In genomic region chr8:70667071-70667470, GRCm38 (mm10) we compare ENCODE assay signal across 9 mouse cellular contexts. TPM values are rescaled to one million over a fixed set of nuclear protein-coding genes. Genes with fewer than 3 reads are reported as not detected.
DNase-seq lines count a peak whose midpoint lies in the region.
"Had no signal": no experiment of that assay in that cellular context is flagged by ENCODE, and none has a peak within 500 bp of the region (broad histone marks: within the 10 kb centered on the region; RNA-seq: fewer than 3 reads in every experiment).

No protein-coding gene starts in this region.

- H3K27ac ChIP-seq in heart, embryonic 10.5 days = no peak overlapping the region

- no peaks in the 10 kb centered on the region for H3K9me3 ChIP-seq in heart, embryonic 10.5 days

- 0 out of 2 replicates have a peak, but pooled peaks cover 2% of the 10 kb centered on the region for H3K4me1 ChIP-seq in heart, embryonic 10.5 days

- H3K27me3 ChIP-seq in heart, embryonic 10.5 days (ENCODE audit: insufficient read depth, poor library complexity, severe bottlenecking) = no peaks in the 10 kb centered on the region

- H3K4me3 ChIP-seq in heart, embryonic 10.5 days = no peak overlapping the region

- no peaks in the 10 kb centered on the region for H3K36me3 ChIP-seq in heart, embryonic 10.5 days

- 73% methylated on average over 5 of the region's 5 CpGs for WGBS in heart, embryonic 10.5 days

- peak; percentile 98 for DNase-seq in heart, adult 11 months
- DNase-seq in heart, embryonic 10.5 days (ENCODE audit: low spot score) = no peak
- DNase-seq in thymus, postnatal 0 days (ENCODE audit: low spot score) = peak; percentile 76
- no peak for DNase-seq in thymus, adult 18-20 months
- peak; percentile 57 for DNase-seq in kidney, postnatal 14 days
- peak; percentile 41 to 50 for DNase-seq in right cerebral cortex, postnatal 36 days (ENCODE audit: low spot score in 2 of 2)
- no peak for DNase-seq in cerebellum, adult 9-11 months
- DNase-seq in embryo, embryonic 9.5 days (ENCODE audit: extremely low spot score) = no peak

RNA-seq across cellular contexts. Expression of gene Lsm4, which starts 6.0 kb away (rescaled TPM):
- 344 and 410 TPM in 2 replicates for polyA plus RNA-seq in heart, embryonic 10.5 days (2016; fragmentation: Nextera tagmentation; extraction: Ambion mirVana)
- 333 and 377 TPM in 2 replicates for polyA plus RNA-seq in thymus, postnatal 0 days (2015; fragmentation: Nextera tagmentation; extraction: Ambion mirVana)

RNA-seq across cellular contexts. Expression of gene Pgpep1, which starts 6.9 kb away (rescaled TPM):
- polyA plus RNA-seq in heart, embryonic 10.5 days (2016; fragmentation: Nextera tagmentation; extraction: Ambion mirVana) = 38.0 and 42.0 TPM in 2 replicates
- polyA plus RNA-seq in thymus, postnatal 0 days (2015; fragmentation: Nextera tagmentation; extraction: Ambion mirVana) = 33.2 and 43.0 TPM in 2 replicates

RNA-seq across cellular contexts. Expression of gene Jund, which starts 31.7 kb away (rescaled TPM):
- 76.3 and 116 TPM in 2 replicates for polyA plus RNA-seq in heart, embryonic 10.5 days (2016; fragmentation: Nextera tagmentation; extraction: Ambion mirVana)
- 85.7 and 111 TPM in 2 replicates for polyA plus RNA-seq in thymus, postnatal 0 days (2015; fragmentation: Nextera tagmentation; extraction: Ambion mirVana)

RNA-seq across cellular contexts. Expression of gene Gdf15, which starts 34.8 kb away (rescaled TPM):
- polyA plus RNA-seq in heart, embryonic 10.5 days (2016; fragmentation: Nextera tagmentation; extraction: Ambion mirVana) = 0.43 and 1.6 TPM in 2 replicates
- 1.2 and 1.4 TPM in 2 replicates for polyA plus RNA-seq in thymus, postnatal 0 days (2015; fragmentation: Nextera tagmentation; extraction: Ambion mirVana)
- polyA plus RNA-seq: embryonic facial prominence, embryonic 11.5 days had no signal

RNA-seq across cellular contexts. Expression of gene Iqcn, which starts 36.2 kb away (rescaled TPM):
- not detected in 2 replicates for polyA plus RNA-seq in heart, embryonic 10.5 days (2016; fragmentation: Nextera tagmentation; extraction: Ambion mirVana)
- 0.04 and 0.06 TPM in 2 replicates for polyA plus RNA-seq in thymus, postnatal 0 days (2015; fragmentation: Nextera tagmentation; extraction: Ambion mirVana)
- polyA plus RNA-seq: embryonic facial prominence, embryonic 11.5 days had no signal

Comparison
In these comparisons a context has a peak if more than half of its experiments do, and no peak if none do; other contexts are left out.
1. DNase-seq: peak in heart, adult 11 months (single experiment), thymus, postnatal 0 days (single experiment), kidney, postnatal 14 days (single experiment) and right cerebral cortex, postnatal 36 days (2 of 2); none in heart, embryonic 10.5 days (single experiment), thymus, adult 18-20 months (0 of 2), cerebellum, adult 9-11 months (single experiment) and embryo, embryonic 9.5 days (single experiment).